Mouse (Mus musculus) cerebellum, adult 2 months (tissue): ENCODE measurements around the gene Ykt6. TPM values are rescaled to one million over a fixed set of nuclear protein-coding genes. Genes with fewer than 3 reads are reported as not detected.
"Not testable (repeated sequence)": the region's sequence is repeated elsewhere in the genome, so short reads cannot be mapped to it uniquely, and the experiment has no call there.

ENCODE experiments used
- DNase-seq, 2 experiments: peaks; one replicate each; pipeline ENCODE4 v3.0.0; 2021
- H3K27ac ChIP-seq: fragments of 200-500 bp; 2 replicates; pipeline ENCODE4 v1.5.1; 2012; ENCODE audit warnings: low read length, control low read depth, inconsistent platforms; ENCODE audit not compliant: insufficient read depth
- H3K27me3 ChIP-seq: fragments of 200-500 bp; 2 replicates; pipeline ENCODE4 v1.6.1; 2012; ENCODE audit warnings: inconsistent platforms, mild to moderate bottlenecking, low read length, moderate library complexity; ENCODE audit not compliant: control insufficient read depth, insufficient read depth
- H3K4me1 ChIP-seq: fragments of 200-500 bp; 2 replicates; pipeline ENCODE4 v1.6.1; 2011; ENCODE audit warnings: low read length; ENCODE audit not compliant: control insufficient read depth, insufficient read depth
- H3K4me3 ChIP-seq: fragments of 200-500 bp; replicated peaks from 2 replicates; pipeline ENCODE3; 2011; ENCODE audit warnings: mild to moderate bottlenecking, low read depth, low read length, control low read depth; ENCODE audit not compliant: insufficient read depth
- CTCF ChIP-seq: fragments of 200-500 bp; IDR thresholded peaks from 2 replicates; pipeline ENCODE4 v1.5.1; 2011; ENCODE audit warnings: low read depth, mild to moderate bottlenecking, control low read depth, low read length, moderate library complexity, borderline replicate concordance; ENCODE audit not compliant: insufficient read depth
- POLR2A ChIP-seq: fragments of 200-500 bp; IDR thresholded peaks from 2 replicates; pipeline ENCODE4 v1.6.1; 2011; ENCODE audit warnings: low read length, control low read depth, borderline replicate concordance; ENCODE audit not compliant: insufficient read depth
- WGBS: fragments of 180-500 bp; shearing (Covaris S2); methylation state at CpG from one replicate; pipeline ENCODE4 v1.1.7; 2018; 5-methylcytosine and 5-hydroxymethylcytosine counted together
- polyA plus RNA-seq: library from polyadenylated mRNA; depleted of rRNA; stranded (reverse); fragments of >200 nt; gene quantifications from 2 replicates; pipeline ENCODE4 v1.2.3, GENCODE M21; 2012

Gene Ykt6
- polyA plus RNA-seq, 1 experiment: 54.9 TPM

- H3K4me1 ChIP-seq: peaks cover 75% of the 10 kb centered on the region
- 46% methylated on average over 14 of the region's 14 CpGs for WGBS
- peak in 1 of 2 experiments; percentile 63 for DNase-seq
- H3K27ac ChIP-seq: peak overlapping the region; percentile 91
- no peak overlapping the region for H3K4me3 ChIP-seq
- no peak for TF ChIP-seq CTCF
- TF ChIP-seq POLR2A: no peak
- no peaks in the 10 kb centered on the region for H3K27me3 ChIP-seq
These were observed 45.6 kb downstream of the Ykt6 start for GRCm38 (mm10) chr11:6000961-6001682.

- H3K4me3 ChIP-seq: no peak overlapping the region
- peaks cover 73% of the 10 kb centered on the region for H3K4me1 ChIP-seq
- TF ChIP-seq CTCF: no peak
- peak; percentile 37; the same call in 1 of the 2 replicates for TF ChIP-seq POLR2A
- DNase-seq: peak; percentile 80 to 88
- no peaks in the 10 kb centered on the region for H3K27me3 ChIP-seq
- H3K27ac ChIP-seq: peak overlapping the region; percentile 91
- 10% methylated on average over 9 of the region's 9 CpGs for WGBS
These were observed 46.6 kb downstream of the Ykt6 start for GRCm38 (mm10) chr11:6001981-6002649.

- TF ChIP-seq POLR2A (no peak), CTCF (peak; percentile 23; the same call in 1 of the 2 replicates)
- H3K27me3 ChIP-seq: no peaks in the 10 kb centered on the region
- H3K4me1 ChIP-seq: peaks cover 67% of the 10 kb centered on the region
- 17% methylated on average over 2 of the region's 2 CpGs for WGBS
- peak; percentile 60 to 65 for DNase-seq
- peak overlapping the region; percentile 91 for H3K27ac ChIP-seq
- H3K4me3 ChIP-seq: no peak overlapping the region
These were observed 47.6 kb downstream of the Ykt6 start for GRCm38 (mm10) chr11:6003046-6003639.

- peak overlapping the region; percentile 53; the same call in 1 of the 2 replicates for H3K27ac ChIP-seq
- WGBS: 4% methylated on average over 1 of the region's 4 CpGs
- not testable (repeated sequence) for DNase-seq, H3K4me3 ChIP-seq, H3K27me3 ChIP-seq
- peaks cover 44% of the 10 kb centered on the region for H3K4me1 ChIP-seq
These were observed 50.0 kb downstream of the Ykt6 start for GRCm38 (mm10) chr11:6005374-6006043.

GRCm38 (mm10) chr11:6006351-6007009 lies 51.0 kb downstream of the Ykt6 start:
- DNase-seq, H3K27me3 ChIP-seq: not testable (repeated sequence)
- H3K4me1 ChIP-seq: peaks cover 37% of the 10 kb centered on the region
- H3K4me3 ChIP-seq: peak overlapping the region; percentile 39
- 2% methylated on average over 37 of the region's 44 CpGs for WGBS
- peak overlapping the region; percentile 98 for H3K27ac ChIP-seq

GRCm38 (mm10) chr11:6007010-6007778 lies 51.7 kb downstream of the Ykt6 start:
- peak in 1 of 2 experiments; percentile 57 for DNase-seq
- 4% methylated on average over 21 of the region's 49 CpGs for WGBS
- not testable (repeated sequence) for H3K27me3 ChIP-seq
- Histone ChIP-seq H3K27ac (peak overlapping the region; percentile 98), H3K4me1 (peaks cover 37% of the 10 kb centered on the region), H3K4me3 (peak overlapping the region; percentile 83)

GRCm38 (mm10) chr11:6007779-6008128 lies 52.3 kb downstream of the Ykt6 start:
- Histone ChIP-seq H3K4me3 (peak overlapping the region; percentile 40), H3K27ac (peak overlapping the region; percentile 84), H3K4me1 (peaks cover 32% of the 10 kb centered on the region)
- 8% methylated on average over 11 of the region's 13 CpGs for WGBS
- peak in 1 of 2 experiments; percentile 58 for DNase-seq
- not testable (repeated sequence) for H3K27me3 ChIP-seq

GRCm38 (mm10) chr11:6010751-6011482 lies 55.4 kb downstream of the Ykt6 start:
- DNase-seq, H3K4me3 ChIP-seq, H3K27me3 ChIP-seq: not testable (repeated sequence)
- H3K27ac ChIP-seq: 0 out of 2 replicates have a peak overlapping the region, but pooled peaks have one; percentile 64
- H3K4me1 ChIP-seq: peaks cover 35% of the 10 kb centered on the region
- 44% methylated on average over 5 of the region's 18 CpGs for WGBS
